Mouse (Mus musculus): Measurements from ENCODE around the gene Ccdc92b.

The Ccdc92b gene

DNA sequence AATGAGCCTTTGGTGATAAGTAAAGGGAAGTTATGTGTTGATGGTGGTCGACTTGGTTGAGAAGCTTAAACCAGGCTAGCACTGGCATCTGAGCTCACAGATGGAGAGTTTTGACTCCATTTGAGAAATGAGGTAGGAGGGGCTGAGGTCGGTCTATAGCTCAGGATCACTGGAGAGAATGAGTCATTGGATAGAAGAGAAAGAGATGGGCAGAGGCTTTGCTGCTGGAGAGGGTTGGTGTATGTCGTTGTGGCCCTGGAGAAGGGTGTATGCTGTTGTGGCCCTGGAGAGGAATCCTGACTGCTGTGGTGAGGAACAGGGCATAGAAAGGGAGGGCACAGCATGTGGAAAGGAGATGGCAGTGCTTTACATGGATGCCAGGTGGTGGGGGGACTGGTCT lies 36.5 kb downstream of the Ccdc92b start:
- no peak for DNase-seq

DNA sequence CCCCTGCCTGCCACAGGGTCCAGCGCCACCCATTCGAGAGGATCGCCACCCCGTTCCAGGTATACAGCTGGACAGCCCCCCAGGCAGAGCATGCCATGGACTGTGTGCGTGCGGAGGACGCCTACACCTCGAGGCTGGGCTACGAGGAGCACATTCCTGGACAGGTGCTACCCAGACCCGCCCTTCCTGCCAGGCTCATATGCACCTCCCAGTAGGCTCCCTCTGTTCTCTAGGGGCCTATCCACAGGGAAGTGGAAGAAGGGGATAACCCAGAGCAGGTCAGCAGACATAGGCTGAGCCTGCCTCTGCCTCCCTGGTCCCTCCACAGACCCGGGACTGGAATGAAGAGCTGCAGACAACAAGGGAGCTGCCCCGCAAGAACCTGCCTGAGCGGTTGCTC lies 40.9 kb downstream of the Ccdc92b start:
- peak; percentile 87 for DNase-seq

DNA sequence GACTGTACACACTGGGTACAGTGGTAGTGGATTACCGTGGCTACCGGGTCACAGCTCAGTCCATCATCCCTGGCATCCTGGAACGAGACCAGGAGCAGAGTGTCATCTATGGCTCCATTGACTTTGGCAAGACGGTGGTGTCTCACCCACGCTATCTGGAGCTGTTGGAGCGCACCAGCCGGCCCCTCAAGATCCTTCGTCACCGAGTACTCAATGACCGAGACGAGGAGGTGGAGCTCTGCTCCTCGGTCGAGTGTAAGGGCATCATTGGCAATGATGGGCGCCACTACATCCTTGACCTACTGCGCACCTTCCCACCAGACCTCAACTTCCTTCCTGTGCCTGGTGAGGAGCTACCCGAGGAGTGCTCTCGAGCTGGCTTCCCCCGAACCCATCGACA lies 42.2 kb downstream of the Ccdc92b start:
- peak; percentile 85 for DNase-seq

DNA sequence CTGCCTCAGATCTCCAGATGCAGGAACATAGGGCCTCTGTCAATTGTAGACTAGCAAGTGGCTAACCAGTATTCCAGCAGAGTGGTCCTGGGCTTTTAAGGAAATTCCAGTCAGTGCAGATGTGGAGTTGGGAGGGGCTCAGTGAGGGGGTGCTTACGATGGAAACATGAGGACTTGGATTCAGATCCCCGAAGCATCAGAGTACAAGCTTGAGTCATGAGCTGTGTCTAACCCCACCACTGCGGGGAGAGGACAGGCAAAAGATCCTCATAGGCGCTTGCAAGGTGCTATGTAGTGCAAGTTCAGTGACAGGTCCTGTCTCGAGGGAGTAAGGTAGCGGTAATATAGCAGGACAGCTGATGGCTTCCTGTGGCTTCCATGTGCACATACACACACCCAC lies 42.8 kb downstream of the Ccdc92b start:
- DNase-seq, result no peak

DNA sequence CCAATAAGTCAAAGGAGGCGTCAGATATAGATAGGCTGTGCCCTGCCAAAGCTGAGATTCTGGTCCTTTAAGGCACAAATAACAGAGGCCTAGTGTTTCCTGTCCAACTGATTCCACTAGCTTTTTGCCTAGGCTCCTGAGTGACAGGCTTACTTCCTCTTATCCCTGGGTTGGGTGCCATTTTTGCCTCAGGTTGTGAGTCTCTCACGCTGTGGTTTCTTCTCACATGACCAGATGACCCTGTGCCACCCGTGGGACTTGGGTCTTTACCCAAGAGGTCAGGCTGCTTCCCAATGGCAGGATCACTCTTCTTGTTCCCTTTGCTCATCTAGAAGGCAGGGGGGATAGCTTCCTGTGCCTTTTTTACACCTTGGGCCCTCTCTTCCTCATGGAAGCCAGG lies 44.9 kb downstream of the Ccdc92b start:
- DNase-seq, result no peak

DNA sequence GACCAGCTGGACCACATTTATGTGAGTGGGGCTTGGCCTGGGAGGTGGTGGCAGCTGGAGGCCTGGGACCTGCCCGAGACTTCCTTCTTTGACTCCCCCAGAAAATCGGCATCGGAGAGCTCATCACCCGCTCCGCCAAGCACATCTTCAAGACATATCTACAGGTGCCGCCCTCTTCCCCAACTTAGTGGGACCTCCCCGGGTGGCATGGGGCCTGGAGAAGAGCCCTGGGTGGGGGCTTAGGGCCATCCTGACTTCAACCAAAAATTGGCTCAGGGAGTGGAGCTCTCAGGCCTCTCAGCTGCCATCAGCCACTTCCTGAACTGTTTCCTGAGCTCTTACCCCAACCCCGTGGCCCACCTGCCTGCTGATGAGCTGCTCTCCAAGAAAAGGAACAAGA lies 45.5 kb downstream of the Ccdc92b start:
- DNase-seq, result peak; percentile 88

DNA sequence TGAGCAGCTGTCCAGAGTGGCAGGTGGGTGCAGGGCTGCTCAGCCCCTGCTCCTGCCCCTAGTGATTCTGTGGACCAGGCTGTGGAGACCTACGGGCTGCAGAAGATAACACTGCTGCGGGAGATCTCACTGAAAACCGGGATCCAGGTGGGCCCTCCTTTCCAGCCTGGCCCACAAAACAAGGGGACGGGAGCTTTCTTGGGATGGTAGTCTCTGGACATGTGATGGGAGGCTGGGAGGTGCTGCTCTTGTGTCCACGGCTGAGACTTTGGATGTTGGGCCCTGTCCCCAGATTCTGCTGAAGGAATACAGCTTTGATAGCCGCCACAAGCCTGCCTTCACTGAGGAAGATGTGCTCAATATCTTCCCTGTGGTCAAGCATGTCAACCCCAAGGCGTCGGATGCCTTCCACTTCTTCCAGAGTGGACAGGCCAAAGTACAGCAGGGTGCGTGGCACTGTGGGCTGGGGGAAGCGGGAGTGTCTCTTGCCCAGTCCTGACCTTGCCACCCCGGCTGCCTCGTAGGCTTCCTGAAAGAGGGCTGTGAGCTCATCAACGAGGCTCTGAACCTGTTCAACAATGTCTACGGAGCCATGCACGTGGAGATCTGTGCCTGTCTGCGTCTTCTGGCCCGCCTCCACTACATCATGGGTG lies 46.4 kb downstream of the Ccdc92b start:
- DNase-seq, result peak; percentile 85

DNA sequence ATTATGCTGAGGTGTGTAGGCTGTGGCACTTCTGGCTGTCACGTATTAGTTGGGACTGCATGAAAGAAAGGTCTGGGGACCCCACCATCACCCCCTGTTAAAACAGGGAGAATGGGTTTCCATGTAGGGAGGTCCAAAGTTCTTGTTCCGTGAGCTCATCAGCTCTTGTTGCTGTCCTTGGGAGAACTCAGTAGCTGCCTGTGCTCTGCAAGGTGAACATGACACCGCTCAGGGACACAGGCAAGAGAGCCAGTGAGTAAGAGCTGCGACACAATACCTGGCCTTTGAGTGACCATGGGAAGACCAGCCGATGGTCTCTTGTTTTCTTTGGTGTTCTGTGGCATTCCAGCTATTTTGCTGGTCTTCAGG lies 46.9 kb downstream of the Ccdc92b start:
- DNase-seq, result peak; percentile 83

DNA sequence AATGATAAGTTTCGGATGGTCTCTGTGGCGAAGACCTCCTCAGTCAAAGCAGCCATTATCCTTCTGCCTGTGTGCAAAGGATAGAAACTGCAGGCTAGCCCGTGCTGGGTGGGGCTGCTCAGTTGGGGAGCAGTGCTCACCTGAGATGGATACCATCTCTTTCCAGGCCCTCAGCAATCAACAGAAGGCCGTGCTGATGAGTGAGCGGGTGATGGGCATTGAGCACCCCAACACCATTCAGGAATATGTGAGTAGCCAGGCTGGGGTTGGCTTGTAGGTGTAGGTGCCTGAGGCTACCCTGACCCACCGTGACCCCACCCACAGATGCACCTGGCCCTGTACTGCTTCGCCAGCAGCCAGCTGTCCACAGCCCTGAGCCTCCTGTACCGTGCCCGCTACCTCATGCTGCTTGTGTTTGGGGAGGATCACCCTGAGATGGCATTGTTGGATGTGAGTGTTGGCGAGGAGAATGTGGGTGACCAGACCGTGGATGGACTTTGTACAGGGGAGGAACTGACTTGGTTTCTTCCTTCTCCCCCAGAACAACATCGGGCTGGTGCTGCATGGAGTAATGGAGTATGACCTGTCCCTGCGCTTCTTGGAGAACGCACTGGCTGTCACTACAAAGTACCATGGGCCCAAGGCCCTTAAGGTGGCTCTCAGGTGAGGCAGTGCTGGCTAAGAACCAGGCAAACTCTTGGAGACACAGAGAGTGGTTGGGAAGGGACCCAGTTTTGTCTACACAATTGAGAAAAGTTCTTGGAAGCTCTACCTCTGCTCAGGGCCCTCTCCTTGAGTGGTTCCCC lies 47.6 kb downstream of the Ccdc92b start:
- peak; percentile 88 for DNase-seq

DNA sequence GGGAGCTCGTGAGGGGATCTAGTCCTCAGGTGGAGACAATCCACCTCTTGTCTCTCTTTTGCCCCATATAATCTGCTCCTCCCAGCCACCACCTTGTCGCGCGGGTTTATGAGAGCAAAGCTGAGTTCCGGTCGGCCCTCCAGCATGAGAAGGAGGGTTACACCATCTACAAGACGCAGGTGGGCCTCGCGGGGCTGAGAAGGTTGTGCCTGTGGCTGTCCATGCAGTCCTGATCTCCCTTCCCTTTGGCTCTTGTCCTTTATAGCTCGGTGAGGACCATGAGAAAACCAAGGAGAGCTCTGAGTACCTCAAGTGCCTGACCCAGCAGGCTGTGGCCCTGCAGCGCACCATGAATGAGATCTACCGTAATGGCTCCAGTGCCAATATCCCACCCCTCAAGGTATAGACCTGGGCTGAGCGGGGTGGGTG lies 48.2 kb downstream of the Ccdc92b start:
- peak; percentile 86 for DNase-seq

DNA sequence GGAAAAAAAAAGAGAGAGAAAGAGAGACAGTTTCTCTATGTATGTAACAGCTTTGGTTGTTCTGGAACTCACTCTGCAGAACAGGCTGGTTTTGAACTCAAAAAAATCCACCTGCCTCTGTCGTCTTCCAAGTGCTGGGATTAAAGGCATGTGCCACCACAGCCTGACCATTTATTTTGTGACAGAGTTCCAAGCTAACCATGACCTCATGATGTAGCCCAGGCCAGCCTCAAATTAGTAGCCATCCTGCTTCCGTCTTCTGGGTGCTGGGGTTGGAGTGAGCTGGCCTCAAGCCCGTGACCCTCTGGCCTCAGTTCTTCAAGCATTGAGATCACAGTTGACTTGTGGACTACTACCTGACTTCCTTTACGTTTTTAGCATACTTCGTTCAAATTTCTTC lies 49.1 kb downstream of the Ccdc92b start:
- DNase-seq, result peak; percentile 65

DNA sequence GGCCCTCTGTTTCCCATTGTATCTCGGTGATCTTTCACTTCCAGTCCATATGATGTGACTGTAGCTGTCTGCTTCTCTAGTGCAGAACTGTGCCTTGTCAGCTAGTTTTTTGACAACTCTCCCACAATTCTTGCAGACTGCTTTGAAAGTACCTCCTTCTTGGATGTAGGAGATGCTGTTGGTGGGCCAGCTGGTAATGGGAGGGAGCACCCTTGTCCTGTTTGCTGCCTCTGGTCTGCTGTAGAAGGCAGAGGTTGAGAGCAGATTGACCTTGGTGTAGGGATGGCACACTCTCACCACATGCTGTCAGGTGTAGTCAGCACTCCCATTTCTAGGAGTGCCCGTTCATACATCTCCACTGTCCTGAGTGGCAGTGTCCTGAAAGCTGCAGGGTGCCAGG lies 49.6 kb downstream of the Ccdc92b start:
- DNase-seq, result peak; percentile 83

DNA sequence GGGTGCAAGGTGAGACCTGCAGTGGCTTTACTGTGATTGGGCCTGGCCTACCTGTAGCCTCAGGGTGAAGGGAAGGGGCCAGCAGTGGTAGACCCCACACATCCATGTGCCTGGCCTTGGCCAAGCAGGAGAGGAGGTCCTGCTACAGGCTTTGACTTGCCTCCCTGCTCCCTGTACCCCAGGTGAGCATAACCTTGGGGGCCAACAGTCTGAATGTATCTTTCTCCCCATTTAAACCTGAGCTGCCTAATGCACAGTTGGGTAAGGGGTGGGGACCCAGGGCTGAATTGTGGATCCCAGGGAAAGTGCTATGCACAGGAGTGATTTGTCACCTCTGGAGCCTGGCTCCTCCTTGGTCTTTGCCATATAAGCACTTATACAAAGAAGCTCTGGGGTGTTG lies 50.7 kb downstream of the Ccdc92b start:
- DNase-seq, result peak; percentile 86

DNA sequence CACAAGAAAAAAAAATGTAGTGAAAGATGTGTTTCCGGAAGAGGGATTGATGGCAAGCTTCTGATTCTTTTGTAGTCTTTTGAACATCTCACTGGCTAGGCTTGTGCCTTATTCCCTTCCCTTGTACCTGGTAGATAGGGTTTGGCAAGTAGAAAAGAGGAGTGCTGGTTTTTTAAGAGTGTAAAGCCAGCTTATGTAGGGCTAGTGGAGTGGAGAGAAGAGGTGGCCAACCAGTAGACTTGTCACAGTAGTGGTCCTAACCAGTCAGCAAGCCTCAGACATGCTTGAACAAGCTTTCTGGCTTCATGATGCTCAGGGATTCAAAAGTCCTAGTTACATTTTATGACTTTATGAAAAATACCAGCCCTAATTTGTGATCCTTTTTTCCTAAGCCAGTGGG lies 51.6 kb downstream of the Ccdc92b start:
- DNase-seq, result peak; percentile 52

DNA sequence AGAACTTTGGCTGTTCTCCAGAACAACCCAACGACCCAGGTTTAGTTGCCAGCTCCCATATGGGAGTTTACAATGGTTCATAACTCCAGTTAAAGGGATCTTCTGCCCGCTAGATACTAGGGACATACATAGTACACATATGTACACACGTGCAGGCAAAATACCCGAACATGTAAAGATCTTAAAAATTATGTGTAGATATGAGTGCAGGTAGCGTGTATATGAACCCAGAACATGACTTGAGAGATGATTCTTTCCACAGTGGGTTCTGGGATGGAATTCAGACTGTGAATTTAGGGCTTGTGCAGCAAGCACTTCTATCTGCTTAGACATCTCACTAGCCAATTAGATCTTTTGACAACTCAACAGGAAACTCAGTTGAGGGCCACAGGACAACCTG lies 52.4 kb downstream of the Ccdc92b start:
- DNase-seq, result peak; percentile 64

DNA sequence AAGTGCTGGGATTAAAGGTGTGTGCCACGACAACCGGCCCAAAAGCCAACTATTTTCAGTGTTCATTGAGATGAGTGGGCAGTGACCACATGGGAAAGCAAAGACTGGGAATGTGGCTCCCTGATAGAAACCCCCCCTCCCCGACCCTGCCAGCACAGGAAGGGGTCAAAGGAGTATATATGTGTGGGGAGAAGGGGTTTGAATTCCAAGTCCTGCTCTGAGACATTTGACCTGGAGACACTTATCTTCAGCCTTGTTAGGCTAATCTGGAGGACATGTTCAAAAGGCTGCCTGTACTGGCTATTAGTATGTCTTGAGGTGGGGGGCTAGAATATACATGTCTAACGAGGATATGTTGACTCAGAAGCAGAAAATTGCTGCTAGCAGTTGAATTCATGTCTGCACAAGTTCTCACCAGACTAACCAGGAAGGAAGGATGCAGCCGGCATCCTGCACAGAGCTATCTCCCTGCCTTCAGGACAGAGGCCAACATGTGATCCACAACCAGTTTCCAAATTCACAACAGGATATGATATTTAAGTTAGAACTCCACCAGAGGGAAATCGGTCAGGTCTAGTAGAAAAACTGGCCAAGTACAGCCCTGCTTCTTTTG lies 53.6 kb downstream of the Ccdc92b start:
- peak; percentile 68 for DNase-seq

DNA sequence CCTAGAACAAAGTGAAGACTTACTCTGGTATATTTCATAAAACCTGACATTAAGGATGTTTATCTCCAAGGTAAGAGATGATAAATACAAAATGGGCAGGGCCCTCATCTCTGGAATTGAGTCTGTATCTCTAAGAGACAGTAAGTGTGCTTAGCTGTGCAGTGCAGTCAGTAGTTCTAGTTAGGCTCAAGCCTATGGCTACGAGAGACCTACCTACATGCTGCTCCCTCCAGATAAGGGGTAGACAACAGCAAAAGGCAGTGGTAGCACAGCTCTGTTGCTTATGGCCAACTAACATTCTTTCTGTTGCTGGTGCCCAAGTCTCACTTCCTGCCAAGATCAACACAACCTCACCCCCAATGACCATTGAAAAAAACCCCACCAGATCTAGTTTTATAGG lies 54.2 kb downstream of the Ccdc92b start:
- peak; percentile 80 for DNase-seq

DNA sequence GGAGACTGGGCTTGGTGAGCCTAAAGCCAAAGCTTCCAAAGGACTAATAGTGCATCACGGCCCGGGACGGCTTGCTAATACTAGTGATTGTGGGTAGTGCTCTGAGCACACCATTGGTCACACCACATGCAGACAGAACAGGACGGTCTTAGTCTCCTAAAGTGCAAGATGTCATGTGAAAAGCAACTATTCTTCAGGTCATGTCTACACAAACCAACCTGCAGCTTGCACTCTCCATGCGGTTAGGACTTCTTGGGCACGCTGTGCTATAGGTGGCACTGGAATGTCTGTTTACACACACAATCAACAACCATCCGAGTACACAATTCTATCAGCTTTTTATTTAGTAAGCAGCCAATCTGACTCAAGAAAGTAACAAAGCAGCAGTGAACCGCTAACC lies 55.3 kb downstream of the Ccdc92b start:
- DNase-seq, result peak; percentile 82

DNA sequence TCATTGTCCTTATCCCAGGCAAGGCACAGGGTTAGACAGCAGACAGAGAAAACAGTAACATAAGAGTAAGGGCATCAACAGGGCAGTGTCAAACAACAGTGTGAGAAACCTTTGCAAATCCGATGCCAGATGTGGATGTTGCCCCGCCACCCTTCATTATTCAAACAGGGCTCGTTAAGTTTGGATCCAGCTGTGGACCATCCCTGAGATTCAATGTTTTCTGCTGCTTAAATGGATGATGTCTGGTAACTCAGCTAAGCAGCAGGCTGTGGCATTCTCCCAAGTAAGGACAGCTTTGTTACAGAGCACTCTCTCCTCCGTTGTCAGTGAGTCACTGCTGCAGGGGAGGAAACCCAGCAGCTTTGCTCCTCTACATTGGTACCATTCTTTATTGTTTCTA lies 55.8 kb downstream of the Ccdc92b start:
- peak; percentile 67 for DNase-seq
